Mouse (Mus musculus): ENCODE data around the gene Fbxw7. TPM values are rescaled to one million over a fixed set of nuclear protein-coding genes. Genes with fewer than 3 reads are reported as not detected.

The Fbxw7 gene
- 7.5 and 8.4 TPM in 2 replicates for polyA plus RNA-seq (2014; fragmentation: Nextera tagmentation; extraction: Ambion mirVana)

GRCm38 (mm10) chr3:84814762-84815381 lies at the start of gene Fbxw7:
Gene Fbxw7, plus strand, starts transcription at chr3:84815268.
- Histone ChIP-seq H3K36me3 (ENCODE audit: control insufficient read depth, insufficient read depth, low read length) (no peaks in the 10 kb centered on the region), H3K9ac (ENCODE audit: low read depth, low read length) (peak within 1 kb of the TSS; percentile 89), H3K4me1 (ENCODE audit: control insufficient read depth, insufficient read depth, low read length) (peaks cover 15% of the 10 kb centered on the region; the same call in 1 of the 2 replicates), H3K4me2 (peak within 1 kb of the TSS; percentile 99), H3K27ac (ENCODE audit: low read depth, low read length) (peak within 1 kb of the TSS; percentile 97), H3K27me3 (ENCODE audit: control insufficient read depth, insufficient read depth, low read length) (no peaks in the 10 kb centered on the region), H3K9me3 (replicated peaks; ENCODE audit: control insufficient read depth, low read length) (no peaks in the 10 kb centered on the region), H3K4me3 (ENCODE audit: low read depth, low read length) (peak within 1 kb of the TSS; percentile 99)
- 1% methylated on average over 32 of the region's 76 CpGs for WGBS (ENCODE audit: insufficient replicate concordance)
- peak; percentile 35 for ATAC-seq (replicated peaks; ENCODE audit: insufficient number of reproducible peaks, low FRiP score, low TSS enrichment)

- WGBS (ENCODE audit: insufficient replicate concordance) = 77% methylated on average over 4 of the region's 4 CpGs
- Histone ChIP-seq H3K9ac (ENCODE audit: low read depth, low read length) (no peak overlapping the region), H3K4me1 (ENCODE audit: control insufficient read depth, insufficient read depth, low read length) (no peaks in the 10 kb centered on the region), H3K27me3 (ENCODE audit: control insufficient read depth, insufficient read depth, low read length) (no peaks in the 10 kb centered on the region), H3K27ac (ENCODE audit: low read depth, low read length) (no peak overlapping the region), H3K4me2 (no peak overlapping the region), H3K9me3 (replicated peaks; ENCODE audit: control insufficient read depth, low read length) (no peaks in the 10 kb centered on the region), H3K4me3 (ENCODE audit: low read depth, low read length) (no peak overlapping the region), H3K36me3 (ENCODE audit: control insufficient read depth, insufficient read depth, low read length) (no peaks in the 10 kb centered on the region)
- no peak for ATAC-seq (replicated peaks; ENCODE audit: insufficient number of reproducible peaks, low FRiP score, low TSS enrichment)
These were observed 46.1 kb upstream of the Fbxw7 start for GRCm38 (mm10) chr3:84768940-84769339.

- no peaks in the 10 kb centered on the region for H3K9me3 ChIP-seq (replicated peaks; ENCODE audit: control insufficient read depth, low read length)
- no peaks in the 10 kb centered on the region for H3K27me3 ChIP-seq (ENCODE audit: control insufficient read depth, insufficient read depth, low read length)
- no peak overlapping the region for H3K4me3 ChIP-seq (ENCODE audit: low read depth, low read length)
- no peaks in the 10 kb centered on the region for H3K4me1 ChIP-seq (ENCODE audit: control insufficient read depth, insufficient read depth, low read length)
- no peaks in the 10 kb centered on the region for H3K36me3 ChIP-seq (ENCODE audit: control insufficient read depth, insufficient read depth, low read length)
- no peak overlapping the region for H3K4me2 ChIP-seq
- no peak overlapping the region for H3K9ac ChIP-seq (ENCODE audit: low read depth, low read length)
- WGBS (ENCODE audit: insufficient replicate concordance) = 75% methylated on average over 6 of the region's 6 CpGs
- H3K27ac ChIP-seq (ENCODE audit: low read depth, low read length) = no peak overlapping the region
- no peak for ATAC-seq (replicated peaks; ENCODE audit: insufficient number of reproducible peaks, low FRiP score, low TSS enrichment)
These were observed 45.7 kb upstream of the Fbxw7 start for GRCm38 (mm10) chr3:84769411-84769810.

- no peak for ATAC-seq (replicated peaks; ENCODE audit: insufficient number of reproducible peaks, low FRiP score, low TSS enrichment)
- WGBS (ENCODE audit: insufficient replicate concordance) = 87% methylated on average over 6 of the region's 6 CpGs
- H3K9me3 ChIP-seq (replicated peaks; ENCODE audit: control insufficient read depth, low read length) = no peaks in the 10 kb centered on the region
These were observed 44.5 kb upstream of the Fbxw7 start for GRCm38 (mm10) chr3:84770518-84770917.

GRCm38 (mm10) chr3:84771980-84772379 lies 43.1 kb upstream of the Fbxw7 start:
- WGBS (ENCODE audit: insufficient replicate concordance) = 27% methylated on average over 2 of the region's 2 CpGs
- H3K4me1 ChIP-seq (ENCODE audit: control insufficient read depth, insufficient read depth, low read length) = no peaks in the 10 kb centered on the region
- no peaks in the 10 kb centered on the region for H3K9me3 ChIP-seq (replicated peaks; ENCODE audit: control insufficient read depth, low read length)
- H3K4me3 ChIP-seq (ENCODE audit: low read depth, low read length) = no peak overlapping the region
- H3K27me3 ChIP-seq (ENCODE audit: control insufficient read depth, insufficient read depth, low read length) = no peaks in the 10 kb centered on the region
- H3K27ac ChIP-seq (ENCODE audit: low read depth, low read length) = no peak overlapping the region
- no peak for ATAC-seq (replicated peaks; ENCODE audit: insufficient number of reproducible peaks, low FRiP score, low TSS enrichment)
- H3K36me3 ChIP-seq (ENCODE audit: control insufficient read depth, insufficient read depth, low read length) = no peaks in the 10 kb centered on the region
- no peak overlapping the region for H3K4me2 ChIP-seq
- no peak overlapping the region for H3K9ac ChIP-seq (ENCODE audit: low read depth, low read length)

More at GRCm38 (mm10) chr3:84770518-84770917, 44.5 kb upstream of the Fbxw7 start:
- H3K27ac ChIP-seq (ENCODE audit: low read depth, low read length) = no peak overlapping the region
- H3K4me3 ChIP-seq (ENCODE audit: low read depth, low read length) = no peak overlapping the region
- no peak overlapping the region for H3K4me2 ChIP-seq
- H3K9ac ChIP-seq (ENCODE audit: low read depth, low read length) = no peak overlapping the region
- no peaks in the 10 kb centered on the region for H3K4me1 ChIP-seq (ENCODE audit: control insufficient read depth, insufficient read depth, low read length)
- no peaks in the 10 kb centered on the region for H3K36me3 ChIP-seq (ENCODE audit: control insufficient read depth, insufficient read depth, low read length)
- H3K27me3 ChIP-seq (ENCODE audit: control insufficient read depth, insufficient read depth, low read length) = no peaks in the 10 kb centered on the region

GRCm38 (mm10) chr3:84774246-84775066 lies 40.6 kb upstream of the Fbxw7 start:
- ATAC-seq (replicated peaks; ENCODE audit: insufficient number of reproducible peaks, low FRiP score, low TSS enrichment) = no peak
- Histone ChIP-seq H3K27me3 (ENCODE audit: control insufficient read depth, insufficient read depth, low read length) (no peaks in the 10 kb centered on the region), H3K9ac (ENCODE audit: low read depth, low read length) (no peak overlapping the region), H3K36me3 (ENCODE audit: control insufficient read depth, insufficient read depth, low read length) (no peaks in the 10 kb centered on the region), H3K4me1 (ENCODE audit: control insufficient read depth, insufficient read depth, low read length) (no peaks in the 10 kb centered on the region), H3K27ac (ENCODE audit: low read depth, low read length) (no peak overlapping the region), H3K4me2 (no peak overlapping the region), H3K4me3 (ENCODE audit: low read depth, low read length) (no peak overlapping the region), H3K9me3 (replicated peaks; ENCODE audit: control insufficient read depth, low read length) (no peaks in the 10 kb centered on the region)
- WGBS (ENCODE audit: insufficient replicate concordance) = 65% methylated on average over 8 of the region's 8 CpGs

GRCm38 (mm10) chr3:84775067-84775423 lies 40.0 kb upstream of the Fbxw7 start:
- Histone ChIP-seq H3K9ac (ENCODE audit: low read depth, low read length) (no peak overlapping the region), H3K4me2 (no peak overlapping the region), H3K27ac (ENCODE audit: low read depth, low read length) (no peak overlapping the region), H3K27me3 (ENCODE audit: control insufficient read depth, insufficient read depth, low read length) (no peaks in the 10 kb centered on the region), H3K4me1 (ENCODE audit: control insufficient read depth, insufficient read depth, low read length) (no peaks in the 10 kb centered on the region), H3K4me3 (ENCODE audit: low read depth, low read length) (no peak overlapping the region), H3K9me3 (replicated peaks; ENCODE audit: control insufficient read depth, low read length) (no peaks in the 10 kb centered on the region), H3K36me3 (ENCODE audit: control insufficient read depth, insufficient read depth, low read length) (no peaks in the 10 kb centered on the region)
- 77% methylated on average over 6 of the region's 6 CpGs for WGBS (ENCODE audit: insufficient replicate concordance)
- ATAC-seq (replicated peaks; ENCODE audit: insufficient number of reproducible peaks, low FRiP score, low TSS enrichment) = no peak

GRCm38 (mm10) chr3:84775577-84775976 lies 39.5 kb upstream of the Fbxw7 start:
- Histone ChIP-seq H3K9me3 (replicated peaks; ENCODE audit: control insufficient read depth, low read length) (no peaks in the 10 kb centered on the region), H3K27ac (ENCODE audit: low read depth, low read length) (no peak overlapping the region), H3K9ac (ENCODE audit: low read depth, low read length) (no peak overlapping the region), H3K36me3 (ENCODE audit: control insufficient read depth, insufficient read depth, low read length) (no peaks in the 10 kb centered on the region), H3K4me1 (ENCODE audit: control insufficient read depth, insufficient read depth, low read length) (no peaks in the 10 kb centered on the region), H3K27me3 (ENCODE audit: control insufficient read depth, insufficient read depth, low read length) (no peaks in the 10 kb centered on the region), H3K4me3 (ENCODE audit: low read depth, low read length) (no peak overlapping the region), H3K4me2 (no peak overlapping the region)
- WGBS (ENCODE audit: insufficient replicate concordance) = 80% methylated on average over 4 of the region's 4 CpGs
- no peak for ATAC-seq (replicated peaks; ENCODE audit: insufficient number of reproducible peaks, low FRiP score, low TSS enrichment)
